In genomic region chr6:30236564-30236963, GRCm38 (mm10) we compare ENCODE assay signal across 14 mouse cellular contexts.
DNase-seq lines count a peak whose midpoint lies in the region; ATAC-seq and TF ChIP-seq lines count a peak whose summit lies in the region.
"Had no signal": no experiment of that assay in that cellular context is flagged by ENCODE, and none has a peak within 500 bp of the region (broad histone marks: within the 10 kb centered on the region; RNA-seq: fewer than 3 reads in every experiment).

No protein-coding gene starts in this region.

- no peak overlapping the region for H3K9ac ChIP-seq in forebrain, postnatal 0 days
- no peak overlapping the region for H3K9ac ChIP-seq in forebrain, embryonic 16.5 days (replicated peaks; ENCODE audit: low read depth, low read length)
- H3K9ac ChIP-seq: hindbrain, embryonic 14.5 days; limb, embryonic 12.5 days had no signal

- no peaks in the 10 kb centered on the region for H3K9me3 ChIP-seq in forebrain, postnatal 0 days (ENCODE audit: low read length)
- no peaks in the 10 kb centered on the region for H3K9me3 ChIP-seq in forebrain, embryonic 16.5 days (ENCODE audit: control insufficient read depth, low read length)
- H3K9me3 ChIP-seq: limb, embryonic 12.5 days had no signal

- no peak overlapping the region for H3K4me2 ChIP-seq in forebrain, postnatal 0 days (ENCODE audit: low read depth)
- no peak overlapping the region for H3K4me2 ChIP-seq in forebrain, embryonic 16.5 days (ENCODE audit: low read length)
- H3K4me2 ChIP-seq: hindbrain, embryonic 14.5 days; limb, embryonic 12.5 days had no signal

- WGBS in forebrain, postnatal 0 days = 68% methylated on average over 1 of the region's 1 CpGs
- 69% methylated on average over 1 of the region's 1 CpGs for WGBS in forebrain, embryonic 16.5 days

- ATAC-seq in forebrain, postnatal 0 days = peak; percentile 23; the same call in 1 of the 2 replicates
- no peak for ATAC-seq in forebrain, embryonic 16.5 days
- ATAC-seq in megakaryocyte-erythroid progenitor cell, adult 5-6 weeks (replicated peaks; ENCODE audit: low FRiP score, low TSS enrichment, poor library complexity, severe bottlenecking) = peak; percentile 96

- peaks cover 7% of the 10 kb centered on the region; the same call in 1 of the 2 replicates for H3K36me3 ChIP-seq in forebrain, postnatal 0 days (ENCODE audit: insufficient read depth)
- no peaks in the 10 kb centered on the region; the same call in 1 of the 2 replicates for H3K36me3 ChIP-seq in forebrain, embryonic 16.5 days (ENCODE audit: control insufficient read depth, insufficient read depth)

- H3K4me3 ChIP-seq in forebrain, postnatal 0 days (ENCODE audit: low read depth, low read length) = no peak overlapping the region
- H3K4me3 ChIP-seq in forebrain, embryonic 16.5 days (replicated peaks; ENCODE audit: low read length) = no peak overlapping the region
- H3K4me3 ChIP-seq: limb, embryonic 12.5 days had no signal

- no peak for DNase-seq in forebrain, postnatal 0 days
- DNase-seq in ovary, postnatal 36 days (ENCODE audit: low spot score) = peak; percentile 23
- DNase-seq in ovary, postnatal 14 days (ENCODE audit: low spot score) = no peak
- peak; percentile 62 for DNase-seq in brain, adult 2 months (ENCODE audit: low read depth, low spot score)
- DNase-seq in cerebellum, adult 18-20 months = no peak
- DNase-seq in cerebellum, adult 11-12 months = no peak
- DNase-seq: embryo, embryonic 11 days; gastrocnemius, postnatal 10 days; kidney, adult 8-10 months; thymus, postnatal 36 days had no signal

- H3K27me3 ChIP-seq in forebrain, postnatal 0 days (ENCODE audit: insufficient read depth, low read length) = no peaks in the 10 kb centered on the region
- H3K27me3 ChIP-seq in forebrain, embryonic 16.5 days (replicated peaks; ENCODE audit: control insufficient read depth, insufficient read depth, low read length) = no peaks in the 10 kb centered on the region
- H3K27me3 ChIP-seq: limb, embryonic 12.5 days had no signal

- H3K4me1 ChIP-seq in forebrain, postnatal 0 days (ENCODE audit: insufficient read depth) = no peaks in the 10 kb centered on the region
- H3K4me1 ChIP-seq in forebrain, embryonic 16.5 days (replicated peaks; ENCODE audit: control insufficient read depth, insufficient read depth, low read length) = peaks cover 3% of the 10 kb centered on the region; the same call in 1 of the 2 replicates
- H3K4me1 ChIP-seq: limb, embryonic 12.5 days had no signal

- no peak for TF ChIP-seq CTCF in forebrain, postnatal 0 days (IDR thresholded peaks at IDR 0.05; ENCODE audit: low read depth)

- no peak overlapping the region for H3K27ac ChIP-seq in forebrain, postnatal 0 days (ENCODE audit: low read depth, low read length)
- H3K27ac ChIP-seq in forebrain, embryonic 16.5 days (ENCODE audit: low read length) = no peak overlapping the region
- H3K27ac ChIP-seq: hindbrain, embryonic 14.5 days; limb, embryonic 12.5 days had no signal

Comparison
In these comparisons a context has a peak if more than half of its experiments do, and no peak if none do; other contexts are left out.
1. DNase-seq: peak in ovary, postnatal 36 days (single experiment) and brain, adult 2 months (single experiment); none in forebrain, postnatal 0 days (single experiment), ovary, postnatal 14 days (single experiment), cerebellum, adult 18-20 months (0 of 2) and cerebellum, adult 11-12 months (single experiment).